Mouse (Mus musculus) left cerebral cortex, adult 9 months (tissue): ENCODE data around the gene Tbc1d16.

Experiments
- DNase-seq, 2 experiments: peaks; one replicate each; pipeline ENCODE4 v3.0.0; 2022; ENCODE audit warnings: low spot score in 2 of 2

The Tbc1d16 gene

DNA sequence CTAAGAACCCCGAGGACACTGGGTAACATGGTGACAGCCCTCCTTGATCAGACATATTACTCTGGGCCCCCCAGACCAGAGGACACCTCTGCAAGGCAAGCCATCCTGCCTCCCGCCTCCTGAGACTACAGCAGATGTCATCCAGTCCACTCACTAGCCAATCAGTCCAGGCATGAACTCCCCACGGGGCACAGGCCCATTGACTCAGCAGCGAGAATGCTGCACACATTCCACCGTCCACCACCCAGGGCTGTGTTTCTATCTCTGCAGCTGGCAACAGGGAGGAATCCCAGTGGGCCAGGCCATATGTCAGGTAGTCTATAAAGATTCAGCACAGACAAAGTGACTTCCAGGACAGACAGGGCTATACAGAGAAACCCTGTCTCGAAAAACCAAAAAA lies 20.3 kb downstream of the Tbc1d16 start:
- DNase-seq = no peak

- DNase-seq = peak in 1 of 2 experiments; percentile 66
Observed at GRCm38 (mm10) chr11:119206562-119206961, 21.7 kb downstream of the Tbc1d16 start.

GRCm38 (mm10) chr11:119205738-119206137 lies 22.6 kb downstream of the Tbc1d16 start:
- DNase-seq = no peak

DNA sequence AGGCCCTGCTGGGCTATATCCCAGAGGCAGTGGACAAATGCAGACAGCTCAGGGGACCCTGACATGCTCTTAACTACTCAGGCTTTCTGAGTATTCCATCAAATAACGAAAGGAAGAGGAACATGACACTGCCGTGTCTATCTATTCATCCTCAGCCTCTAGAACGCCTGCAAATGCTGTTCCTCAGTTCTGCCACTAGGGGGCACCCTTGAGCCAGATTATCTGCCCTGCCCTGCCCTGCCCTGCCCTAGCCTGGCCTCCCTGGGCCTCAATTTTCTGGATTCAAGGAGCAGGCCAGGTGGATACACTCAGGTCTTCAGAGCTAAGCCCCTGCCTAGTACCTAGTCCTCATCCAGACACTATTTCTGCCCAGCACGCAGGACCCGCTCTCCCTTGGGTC lies 24.9 kb downstream of the Tbc1d16 start:
- no peak for DNase-seq

DNA sequence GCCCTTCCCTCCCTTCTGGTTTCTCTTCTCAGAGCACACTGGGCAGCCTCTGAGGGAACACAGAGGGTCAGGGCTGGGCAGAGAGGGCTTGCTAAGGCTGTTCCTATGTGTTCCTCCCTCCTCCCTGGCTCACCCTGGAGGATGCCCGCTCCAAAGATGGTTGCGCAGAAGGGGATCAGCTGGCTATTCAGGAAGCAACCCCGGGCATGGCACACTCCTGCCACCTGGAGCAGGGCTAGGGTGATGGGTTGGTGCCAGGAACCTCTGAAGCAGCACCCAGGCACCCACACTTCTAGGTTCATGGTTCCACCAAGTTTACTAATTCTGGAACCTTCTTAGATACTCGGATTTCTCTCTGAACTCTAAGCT lies 29.1 kb downstream of the Tbc1d16 start:
- no peak for DNase-seq

GRCm38 (mm10) chr11:119198564-119199232 lies 29.6 kb downstream of the Tbc1d16 start:
- DNase-seq = peak in 1 of 2 experiments; percentile 87

DNA sequence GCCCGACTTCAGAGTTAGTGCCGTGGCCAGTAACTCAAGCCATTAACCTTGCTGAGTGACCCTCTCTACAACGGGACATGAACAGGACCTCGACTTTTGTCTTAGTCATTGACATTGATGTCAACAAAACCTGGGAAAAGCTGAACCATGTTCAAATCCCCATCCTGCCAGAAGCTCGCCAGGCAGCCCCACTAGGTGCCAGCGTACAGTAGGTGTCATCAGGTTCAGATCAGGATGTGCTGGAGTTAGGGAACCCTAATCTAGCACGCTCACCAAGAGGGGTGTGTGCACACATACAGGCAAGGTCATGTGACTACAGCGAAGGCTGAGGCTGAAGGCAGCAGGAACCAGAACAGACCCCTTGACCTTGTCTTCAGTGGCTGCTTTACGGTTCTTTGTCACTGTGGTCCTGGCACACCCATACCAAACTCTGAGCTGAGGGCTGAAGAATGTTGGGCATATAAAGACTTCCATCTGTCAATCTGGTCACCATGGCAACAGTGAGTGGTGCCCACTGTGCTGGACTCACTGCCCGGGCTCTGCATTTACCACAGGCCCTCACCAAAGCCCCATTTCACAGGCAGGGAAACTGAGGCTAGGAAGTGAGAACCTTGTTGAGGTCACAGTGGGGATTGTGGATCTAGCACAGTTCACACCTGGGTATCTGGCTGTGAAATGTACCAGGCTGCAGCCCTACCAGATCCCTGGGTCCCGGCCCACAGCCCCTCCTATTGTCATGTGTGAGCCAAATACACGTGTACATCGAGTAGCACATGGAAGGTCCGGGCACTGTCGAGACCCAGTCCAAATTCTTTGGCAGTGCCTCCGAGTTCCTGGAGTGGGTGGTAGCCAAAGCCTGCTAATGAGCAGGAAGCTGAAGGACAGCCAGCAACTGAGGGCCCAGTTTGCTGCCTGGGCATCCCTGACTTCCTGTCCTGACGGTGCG lies 30.4 kb downstream of the Tbc1d16 start:
- DNase-seq = no peak

GRCm38 (mm10) chr11:119192605-119193004 lies 35.7 kb downstream of the Tbc1d16 start:
- no peak for DNase-seq

- no peak for DNase-seq
Observed at GRCm38 (mm10) chr11:119192176-119192575, 36.1 kb downstream of the Tbc1d16 start.

- DNase-seq = no peak
Observed at GRCm38 (mm10) chr11:119191606-119192081, 36.7 kb downstream of the Tbc1d16 start.

DNA sequence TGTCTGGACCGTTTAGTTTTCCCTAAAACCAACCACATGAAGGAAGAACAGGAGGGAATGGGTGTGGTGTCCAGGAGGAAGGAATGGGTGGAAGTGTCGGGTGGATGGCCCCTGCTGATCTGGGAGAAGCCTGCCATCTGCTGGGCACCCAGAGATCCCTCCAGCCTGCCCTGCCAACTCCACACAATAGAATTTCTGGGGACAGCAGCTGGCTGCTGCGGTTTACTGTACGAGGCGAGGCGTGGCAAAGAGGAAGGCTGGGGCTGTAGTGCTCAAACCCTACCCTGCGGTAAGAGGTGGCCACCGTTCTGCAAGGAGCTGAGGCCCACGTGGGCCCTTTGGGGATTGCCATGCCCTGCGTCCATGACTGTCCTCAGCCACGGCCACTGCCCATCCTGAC lies 37.8 kb downstream of the Tbc1d16 start:
- peak in 1 of 2 experiments; percentile 65 for DNase-seq

DNA sequence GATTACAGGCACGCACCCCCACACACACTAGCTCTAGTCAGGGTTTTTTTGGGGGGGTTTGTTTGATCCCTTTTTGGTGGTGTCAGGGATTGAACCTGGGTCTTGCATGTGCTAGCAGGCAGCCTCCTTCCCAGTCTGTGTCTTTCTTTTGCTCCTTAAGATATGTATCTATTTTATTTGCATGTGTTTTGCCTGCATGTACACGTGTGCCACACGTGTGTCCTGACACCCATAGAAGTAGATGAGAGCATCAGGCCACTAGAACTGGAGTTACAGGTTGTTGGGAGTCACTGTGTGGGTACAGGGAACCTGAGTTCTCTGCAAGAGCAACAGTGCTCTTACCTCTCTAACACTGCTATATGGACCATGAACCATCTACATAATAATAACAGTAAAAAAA lies 39.0 kb downstream of the Tbc1d16 start:
- no peak for DNase-seq

GRCm38 (mm10) chr11:119188389-119188788 lies 39.9 kb downstream of the Tbc1d16 start:
- no peak for DNase-seq

- no peak for DNase-seq
Observed at GRCm38 (mm10) chr11:119187800-119188197, 40.5 kb downstream of the Tbc1d16 start.

GRCm38 (mm10) chr11:119186989-119187799 lies 41.1 kb downstream of the Tbc1d16 start:
- peak in 1 of 2 experiments; percentile 60 for DNase-seq

DNA sequence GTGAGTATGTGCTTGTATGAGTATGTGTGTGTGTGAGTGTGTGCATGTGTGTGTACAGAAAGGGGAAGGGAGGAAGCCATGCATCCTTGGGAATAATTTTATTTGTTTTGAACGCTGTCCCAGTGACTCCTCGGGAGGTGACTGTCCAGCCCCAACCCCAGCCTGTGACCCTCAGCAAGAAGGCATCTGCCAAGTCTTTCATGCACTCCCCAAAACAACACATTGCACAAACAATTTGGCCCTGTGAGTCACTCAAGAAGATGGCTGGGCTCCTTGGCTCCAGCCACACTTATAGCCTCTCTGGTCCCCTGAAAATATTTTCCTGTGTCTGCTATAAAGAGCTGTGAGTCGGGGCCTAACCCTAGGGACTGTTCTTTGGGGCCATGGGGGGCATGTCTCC lies 41.9 kb downstream of the Tbc1d16 start:
- no peak for DNase-seq

DNA sequence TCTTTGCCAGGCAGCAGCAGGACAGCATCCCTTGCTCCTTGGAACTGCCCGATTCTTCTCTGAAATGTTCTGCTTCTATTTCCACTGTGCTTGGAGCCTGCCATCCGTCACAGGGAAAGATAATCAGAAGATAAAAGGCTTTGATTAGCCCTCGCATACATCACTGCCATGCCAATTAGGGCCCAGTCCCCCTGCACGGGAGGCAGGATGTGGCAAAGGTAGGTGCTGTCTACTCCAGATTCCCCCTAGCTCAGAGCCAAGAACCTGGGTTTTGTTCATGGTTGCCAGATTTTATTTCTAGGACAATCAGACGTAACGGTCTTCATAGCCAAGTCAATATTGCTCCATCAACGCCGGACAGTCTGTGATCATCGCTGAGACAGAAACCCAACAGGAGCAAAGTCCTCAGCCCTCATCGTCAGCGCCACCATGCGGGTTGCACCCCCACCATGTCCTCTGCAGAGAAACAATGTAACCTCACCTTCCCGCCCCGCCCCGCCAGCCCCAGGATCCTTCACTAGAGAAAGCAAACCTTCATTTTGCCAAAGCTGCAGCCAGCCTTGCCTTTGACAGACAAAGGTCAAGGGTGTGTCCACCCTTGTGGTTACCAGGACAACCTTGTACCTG lies 44.5 kb downstream of the Tbc1d16 start:
- DNase-seq = no peak

- no peak for DNase-seq
Observed at GRCm38 (mm10) chr11:119181861-119182395, 46.4 kb downstream of the Tbc1d16 start.

DNA sequence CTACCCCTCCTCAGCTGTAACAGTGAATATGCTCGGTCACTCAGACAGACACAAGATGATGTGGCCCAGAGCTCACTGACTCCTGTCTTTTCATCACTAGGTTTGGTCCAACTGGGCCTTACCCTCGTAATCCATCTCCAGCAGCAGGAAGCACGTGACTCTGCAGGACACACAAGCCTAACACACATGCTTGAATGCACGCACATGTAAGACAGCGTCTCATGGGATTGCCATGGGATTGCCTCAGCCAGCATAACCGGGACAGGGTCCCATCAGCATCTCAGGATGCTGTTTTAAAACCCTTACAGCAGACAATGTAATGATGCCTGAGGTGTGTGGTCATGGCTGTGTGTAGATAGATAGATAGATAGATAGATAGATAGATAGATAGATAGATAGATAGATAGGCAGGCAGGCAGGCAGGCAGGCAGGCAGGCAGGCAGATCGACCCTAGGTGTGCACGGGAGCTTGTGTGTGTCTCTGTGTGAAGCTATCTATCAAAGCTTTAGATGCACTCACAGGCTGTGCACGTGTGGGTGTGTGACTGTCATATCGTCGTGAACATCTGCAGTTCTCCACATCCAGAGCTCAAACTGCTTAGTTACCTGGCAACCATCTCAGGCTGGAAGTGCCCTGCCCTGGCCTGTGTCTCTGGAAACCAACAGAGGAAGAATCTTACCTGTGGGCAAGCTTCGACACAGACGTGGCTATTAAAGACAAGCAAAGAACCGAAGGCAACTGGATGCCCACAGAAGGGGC lies 47.3 kb downstream of the Tbc1d16 start:
- no peak for DNase-seq

DNA sequence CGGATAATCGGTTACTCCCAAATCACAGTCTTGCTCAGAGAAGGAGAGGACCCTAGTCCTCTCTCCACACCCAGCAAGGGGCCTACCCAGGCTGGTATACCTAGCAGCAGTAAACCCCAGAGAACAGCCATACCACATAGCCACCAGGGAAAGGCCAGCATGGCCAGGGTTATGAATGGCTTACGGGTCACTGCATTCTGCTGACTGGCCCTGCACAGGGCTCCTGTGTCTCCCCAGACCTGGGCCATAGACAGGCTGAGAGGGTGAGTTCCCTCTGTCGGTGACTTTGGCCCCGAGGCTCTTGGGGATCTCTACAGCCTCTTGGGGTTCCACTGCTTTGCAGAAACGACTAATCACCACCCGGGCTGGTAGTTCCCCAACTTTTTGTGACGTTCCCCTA lies 50.0 kb downstream of the Tbc1d16 start:
- DNase-seq = no peak
